Comparison of ENCODE assay signal across 17 mouse cellular contexts in genomic region chr9:92548603-92549002, GRCm38 (mm10). TPM values are rescaled to one million over a fixed set of nuclear protein-coding genes. Genes with fewer than 3 reads are reported as not detected.
DNase-seq lines count a peak whose midpoint lies in the region; ATAC-seq and TF ChIP-seq lines count a peak whose summit lies in the region.
"Had no signal": no experiment of that assay in that cellular context is flagged by ENCODE, and none has a peak within 500 bp of the region (broad histone marks: within the 10 kb centered on the region; RNA-seq: fewer than 3 reads in every experiment).

No protein-coding gene starts in this region.

- no peaks in the 10 kb centered on the region for H3K36me3 ChIP-seq in liver, embryonic 12.5 days
- H3K36me3 ChIP-seq in forebrain, postnatal 0 days (ENCODE audit: insufficient read depth): no peaks in the 10 kb centered on the region
- H3K36me3 ChIP-seq: midbrain, embryonic 13.5 days had no signal

- DNase-seq in gastrocnemius, adult 8-10 months (ENCODE audit: low spot score in 2 of 2): peak; percentile 12 to 31
- no peak for DNase-seq in gastrocnemius, postnatal 14 days
- no peak for DNase-seq in liver
- DNase-seq in heart, postnatal 14 days: peak; percentile 39
- DNase-seq in testis, postnatal 14 days (ENCODE audit: low spot score): peak; percentile 37
- no peak for DNase-seq in forebrain, postnatal 0 days
- DNase-seq: adrenal gland, postnatal 25 days; B cell, adult 2 months; cerebellum, postnatal 10 days; thymus, postnatal 4 days had no signal

- no peaks in the 10 kb centered on the region for H3K9me3 ChIP-seq in liver, embryonic 12.5 days (replicated peaks)
- no peaks in the 10 kb centered on the region for H3K9me3 ChIP-seq in forebrain, postnatal 0 days (ENCODE audit: low read length)
- H3K9me3 ChIP-seq: forebrain, embryonic 13.5 days; hindbrain, embryonic 10.5 days; limb, embryonic 15.5 days; midbrain, embryonic 13.5 days had no signal

- intact Hi-C loops in gastrocnemius, postnatal 14 days (cut with DNase I; ENCODE audit: low total_unique reads): no loop called here
- intact Hi-C loops in heart, postnatal 14 days (cut with DNase I): no loop called here

- 57% methylated on average over 9 of the region's 9 CpGs for WGBS in liver, embryonic 12.5 days (ENCODE audit: insufficient replicate concordance)
- WGBS in forebrain, postnatal 0 days: 89% methylated on average over 9 of the region's 9 CpGs

- 0 out of 2 replicates have a peak, but pooled peaks cover 4% of the 10 kb centered on the region for H3K4me1 ChIP-seq in liver, embryonic 12.5 days
- H3K4me1 ChIP-seq in forebrain, postnatal 0 days (ENCODE audit: insufficient read depth): no peaks in the 10 kb centered on the region
- H3K4me1 ChIP-seq: midbrain, embryonic 13.5 days had no signal

- H3K9ac ChIP-seq in liver, embryonic 12.5 days: no peak overlapping the region
- H3K9ac ChIP-seq in forebrain, postnatal 0 days: no peak overlapping the region
- H3K9ac ChIP-seq: forebrain, embryonic 13.5 days; limb, embryonic 15.5 days; midbrain, embryonic 13.5 days had no signal

- H3K27ac ChIP-seq in liver, embryonic 12.5 days: no peak overlapping the region
- H3K27ac ChIP-seq in forebrain, postnatal 0 days (ENCODE audit: low read depth, low read length): no peak overlapping the region
- H3K27ac ChIP-seq: forebrain, embryonic 13.5 days; hindbrain, embryonic 10.5 days; kidney, postnatal 0 days; limb, embryonic 15.5 days; midbrain, embryonic 13.5 days; stomach, postnatal 0 days had no signal

- no peak overlapping the region for H3K4me3 ChIP-seq in liver, embryonic 12.5 days
- H3K4me3 ChIP-seq in forebrain, postnatal 0 days (ENCODE audit: low read depth, low read length): no peak overlapping the region
- H3K4me3 ChIP-seq: forebrain, embryonic 13.5 days; hindbrain, embryonic 10.5 days; limb, embryonic 15.5 days; midbrain, embryonic 13.5 days had no signal

- peak; percentile 37; the same call in 1 of the 2 replicates for ATAC-seq in liver, embryonic 12.5 days
- ATAC-seq in forebrain, postnatal 0 days: no peak
- ATAC-seq: forebrain, embryonic 13.5 days; midbrain, embryonic 13.5 days had no signal

- H3K4me2 ChIP-seq in liver, embryonic 12.5 days: no peak overlapping the region
- H3K4me2 ChIP-seq in forebrain, postnatal 0 days (ENCODE audit: low read depth): no peak overlapping the region
- H3K4me2 ChIP-seq: forebrain, embryonic 13.5 days; limb, embryonic 15.5 days; midbrain, embryonic 13.5 days had no signal

- no peak for TF ChIP-seq CTCF in forebrain, postnatal 0 days (IDR thresholded peaks at IDR 0.05; ENCODE audit: low read depth)

- H3K27me3 ChIP-seq in liver, embryonic 12.5 days (replicated peaks): 0 out of 2 replicates have a peak, but pooled peaks cover 5% of the 10 kb centered on the region
- no peaks in the 10 kb centered on the region for H3K27me3 ChIP-seq in forebrain, postnatal 0 days (ENCODE audit: insufficient read depth, low read length)
- H3K27me3 ChIP-seq: forebrain, embryonic 13.5 days; limb, embryonic 15.5 days; midbrain, embryonic 13.5 days had no signal

RNA-seq across cellular contexts. Expression of gene Plod2, which starts 6.6 kb away (rescaled TPM):
- total RNA-seq in gastrocnemius, adult 8-10 months (2022): 1 to 10 TPM; 1.2 to 3.1 (median 1.7) TPM
- 1 to 10 TPM; 7.5 to 9.0 TPM for total RNA-seq in gastrocnemius, postnatal 14 days (2021)
- 6.0 and 6.6 TPM in 2 replicates for polyA plus RNA-seq in liver, embryonic 12.5 days (2016; fragmentation: Nextera tagmentation; extraction: Ambion mirVana)
- total RNA-seq in heart, postnatal 14 days (2021): 10 to 100 TPM; 20.1 to 23.4 TPM
- total RNA-seq in forebrain, postnatal 0 days (2014; rRNA removed): 10.8 and 17.4 TPM in 2 replicates
- 5.0 and 6.2 TPM in 2 replicates for polyA plus RNA-seq in forebrain, postnatal 0 days (2015; fragmentation: Nextera tagmentation; extraction: Ambion mirVana)

Comparison
In these comparisons a context has a peak if more than half of its experiments do, and no peak if none do; other contexts are left out.
1. DNase-seq: peak in gastrocnemius, adult 8-10 months (2 of 2), heart, postnatal 14 days (2 of 2) and testis, postnatal 14 days (single experiment); none in gastrocnemius, postnatal 14 days (single experiment), liver (single experiment) and forebrain, postnatal 0 days (single experiment).